Mouse (Mus musculus) heart, postnatal 0 days (tissue): ENCODE data around the gene Cdv3. TPM values are rescaled to one million over a fixed set of nuclear protein-coding genes. Genes with fewer than 3 reads are reported as not detected.

Experiments
- ATAC-seq: fragments of 200-750 bp; cut with Nextera tagmentation; 2 replicates; pipeline ENCODE4 v1.8.0; 2017; ENCODE audit warnings: low read depth, moderate number of reproducible peaks, moderate library complexity; ENCODE audit not compliant: insufficient read depth
- DNase-seq: peaks from one replicate; pipeline ENCODE4 v3.0.0-alpha.2; 2016; ENCODE audit warnings: low spot score
- H3K27ac ChIP-seq: fragments of 300-500 bp; sonication (generic); 2 replicates; pipeline ENCODE4 v1.5.1; 2014; ENCODE audit warnings: low read depth, mild to moderate bottlenecking
- H3K27me3 ChIP-seq: fragments of 300-500 bp; sonication (generic); 2 replicates; pipeline ENCODE4 v1.6.1; 2014; ENCODE audit warnings: low read length, mixed read lengths; ENCODE audit not compliant: control insufficient read depth, insufficient read depth
- H3K36me3 ChIP-seq: fragments of 300-500 bp; sonication (generic); replicated peaks from 2 replicates; pipeline ENCODE4 v1.6.1; 2014; ENCODE audit warnings: low read length, mixed read lengths; ENCODE audit not compliant: control insufficient read depth, insufficient read depth
- H3K4me1 ChIP-seq: fragments of 300-500 bp; sonication (generic); 2 replicates; pipeline ENCODE4 v1.6.1; 2014; ENCODE audit warnings: antibody characterized with exemption; ENCODE audit not compliant: control insufficient read depth, insufficient read depth
- H3K4me2 ChIP-seq: fragments of 300-500 bp; sonication (generic); 2 replicates; pipeline ENCODE4 v1.6.1; 2014; ENCODE audit warnings: low read depth, mild to moderate bottlenecking, low read length, moderate library complexity
- H3K4me3 ChIP-seq: fragments of 300-500 bp; sonication (generic); 2 replicates; pipeline ENCODE4 v1.5.1; 2014; ENCODE audit warnings: low read depth, low read length
- H3K9ac ChIP-seq: fragments of 300-500 bp; sonication (generic); replicated peaks from 2 replicates; pipeline ENCODE4 v1.6.1; 2014; ENCODE audit warnings: low read depth, low read length, mixed read lengths
- H3K9me3 ChIP-seq: fragments of 300-500 bp; sonication (generic); replicated peaks from 2 replicates; pipeline ENCODE4 v1.6.1; 2016; ENCODE audit warnings: low read length; ENCODE audit not compliant: control insufficient read depth
- CTCF ChIP-seq: IDR thresholded peaks from 2 replicates; pipeline ENCODE4 v1.5.1; 2016; ENCODE audit warnings: antibody characterized with exemption, control low read depth, low read depth
- EP300 ChIP-seq: IDR thresholded peaks from 2 replicates; pipeline ENCODE4 v1.6.1; 2016; ENCODE audit warnings: antibody characterized with exemption, low read depth
- WGBS: fragments of 180-500 bp; shearing (Covaris S2); extraction: QIAGEN DNeasy Blood & Tissue Kit; methylation state at CpG from one replicate; pipeline ENCODE4 v1.1.7; 2014; 5-methylcytosine and 5-hydroxymethylcytosine counted together
- polyA plus RNA-seq: library from polyadenylated mRNA; unstranded; fragments of >200 nt; fragmentation: Nextera tagmentation; extraction: Ambion mirVana; gene quantifications from 2 replicates; pipeline ENCODE4 v1.2.1, GENCODE M21; 2015
- total RNA-seq: library from RNA; depleted of rRNA; stranded (reverse); fragments of >200 nt; gene quantifications from 2 replicates; pipeline ENCODE4 v1.2.3, GENCODE M21; 2014; ENCODE audit warnings: low replicate concordance

Cdv3 gene
- total and polyA plus RNA-seq, 2 experiments from 2014 or later = 63.0 to 81.1 TPM

GRCm38 (mm10) chr9:103386573-103386972 is 20.9 kb upstream of the Cdv3 start:
- no peak overlapping the region for H3K9ac ChIP-seq
- H3K4me3 ChIP-seq = no peak overlapping the region
- peaks cover 7% of the 10 kb centered on the region; the same call in 1 of the 2 replicates for H3K4me1 ChIP-seq
- DNase-seq = no peak
- H3K27me3 ChIP-seq = no peaks in the 10 kb centered on the region
- ATAC-seq = no peak
- H3K9me3 ChIP-seq = no peaks in the 10 kb centered on the region
- TF ChIP-seq CTCF (no peak), EP300 (no peak)
- H3K4me2 ChIP-seq = no peak overlapping the region
- WGBS = 73% methylated on average over 5 of the region's 5 CpGs
- no peaks in the 10 kb centered on the region for H3K36me3 ChIP-seq
- H3K27ac ChIP-seq = no peak overlapping the region

- Histone ChIP-seq H3K27me3 (no peaks in the 10 kb centered on the region), H3K4me1 (peaks cover 7% of the 10 kb centered on the region; the same call in 1 of the 2 replicates), H3K4me2 (no peak overlapping the region), H3K4me3 (no peak overlapping the region), H3K9ac (no peak overlapping the region), H3K36me3 (no peaks in the 10 kb centered on the region), H3K9me3 (no peaks in the 10 kb centered on the region), H3K27ac (no peak overlapping the region)
- no peak for DNase-seq
- WGBS = 69% methylated on average over 1 of the region's 1 CpGs
- TF ChIP-seq EP300 = no peak
- no peak for TF ChIP-seq CTCF
- no peak for ATAC-seq
Observed at GRCm38 (mm10) chr9:103385600-103385999, 20.0 kb upstream of the Cdv3 start.

GRCm38 (mm10) chr9:103384141-103384796 is 18.6 kb upstream of the Cdv3 start:
- Histone ChIP-seq H3K9me3 (no peaks in the 10 kb centered on the region), H3K9ac (no peak overlapping the region), H3K4me3 (no peak overlapping the region), H3K27ac (no peak overlapping the region), H3K36me3 (no peaks in the 10 kb centered on the region), H3K27me3 (no peaks in the 10 kb centered on the region), H3K4me2 (no peak overlapping the region), H3K4me1 (0 out of 2 replicates have a peak, but pooled peaks cover 2% of the 10 kb centered on the region)
- ATAC-seq (no peak), DNase-seq (no peak)
- WGBS = 71% methylated on average over 4 of the region's 4 CpGs
- TF ChIP-seq CTCF = no peak
- TF ChIP-seq EP300 = no peak

- H3K9ac ChIP-seq = no peak overlapping the region
- no peak for TF ChIP-seq CTCF
- no peak for DNase-seq
- H3K4me3 ChIP-seq = no peak overlapping the region
- H3K27me3 ChIP-seq = no peaks in the 10 kb centered on the region
- H3K4me2 ChIP-seq = no peak overlapping the region
- no peaks in the 10 kb centered on the region for H3K36me3 ChIP-seq
- no peak overlapping the region for H3K27ac ChIP-seq
- H3K9me3 ChIP-seq = no peaks in the 10 kb centered on the region
- H3K4me1 ChIP-seq = 0 out of 2 replicates have a peak, but pooled peaks cover 2% of the 10 kb centered on the region
- WGBS = 97% methylated on average over 1 of the region's 1 CpGs
- ATAC-seq = no peak
Observed at GRCm38 (mm10) chr9:103383576-103383975, 17.9 kb upstream of the Cdv3 start.

- no peak overlapping the region for H3K4me3 ChIP-seq
- no peaks in the 10 kb centered on the region for H3K27me3 ChIP-seq
- H3K27ac ChIP-seq = no peak overlapping the region
- no peaks in the 10 kb centered on the region for H3K9me3 ChIP-seq
- 56% methylated on average over 6 of the region's 6 CpGs for WGBS
- H3K9ac ChIP-seq = no peak overlapping the region
- H3K36me3 ChIP-seq = no peaks in the 10 kb centered on the region
- DNase-seq = no peak
- 0 out of 2 replicates have a peak, but pooled peaks cover 2% of the 10 kb centered on the region for H3K4me1 ChIP-seq
- ATAC-seq = no peak
- H3K4me2 ChIP-seq = no peak overlapping the region
- no peak for TF ChIP-seq EP300
- no peak for TF ChIP-seq CTCF
Observed at GRCm38 (mm10) chr9:103382989-103383388, 17.3 kb upstream of the Cdv3 start.

GRCm38 (mm10) chr9:103380566-103380965 is 14.9 kb upstream of the Cdv3 start:
- no peak for TF ChIP-seq CTCF
- no peak for TF ChIP-seq EP300

More at GRCm38 (mm10) chr9:103380566-103380965, 14.9 kb upstream of the Cdv3 start:
- DNase-seq = no peak
- Histone ChIP-seq H3K36me3 (no peaks in the 10 kb centered on the region), H3K4me2 (no peak overlapping the region), H3K27ac (no peak overlapping the region), H3K4me3 (no peak overlapping the region), H3K9me3 (no peaks in the 10 kb centered on the region), H3K9ac (no peak overlapping the region), H3K4me1 (no peaks in the 10 kb centered on the region), H3K27me3 (no peaks in the 10 kb centered on the region)
- ATAC-seq = no peak
- WGBS = 83% methylated on average over 4 of the region's 4 CpGs
